Mouse (Mus musculus) urinary bladder, postnatal 36 days (tissue): ENCODE data around the gene 1700031F05Rik.
"Not testable (repeated sequence)": the region's sequence is repeated elsewhere in the genome, so short reads cannot be mapped to it uniquely, and the experiment has no call there.

Source experiments
- DNase-seq, 2 experiments: peaks; one replicate each; pipeline ENCODE4 v3.0.0; 2022; ENCODE audit warnings: low spot score in 2 of 2, mixed read lengths in 1 of 2

Gene 1700031F05Rik

GRCm38 (mm10) chrX:102867871-102868270 is at the start of gene 1700031F05Rik:
Gene 1700031F05Rik (minus strand): TSS chrX:102867971.
- DNase-seq: no peak

DNA sequence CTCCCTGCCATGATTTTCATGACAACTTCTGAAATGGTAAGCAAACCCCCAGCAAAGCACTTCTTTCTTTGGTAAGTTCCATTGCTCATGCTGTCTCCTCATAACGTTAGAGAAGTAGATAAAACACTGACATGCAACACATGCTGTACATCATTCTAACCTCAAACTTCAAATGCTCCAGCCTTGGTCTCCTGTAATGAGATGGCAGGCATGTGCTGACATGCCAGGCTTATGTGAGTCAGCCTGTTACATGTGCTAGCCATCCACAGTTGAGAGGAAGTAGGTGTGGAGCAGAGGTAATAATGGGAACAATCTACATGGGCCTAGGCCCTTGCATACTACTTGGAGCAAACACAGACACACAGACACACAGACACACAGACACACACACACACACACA is 47.1 kb upstream of the 1700031F05Rik start:
- not testable (repeated sequence) for DNase-seq

DNA sequence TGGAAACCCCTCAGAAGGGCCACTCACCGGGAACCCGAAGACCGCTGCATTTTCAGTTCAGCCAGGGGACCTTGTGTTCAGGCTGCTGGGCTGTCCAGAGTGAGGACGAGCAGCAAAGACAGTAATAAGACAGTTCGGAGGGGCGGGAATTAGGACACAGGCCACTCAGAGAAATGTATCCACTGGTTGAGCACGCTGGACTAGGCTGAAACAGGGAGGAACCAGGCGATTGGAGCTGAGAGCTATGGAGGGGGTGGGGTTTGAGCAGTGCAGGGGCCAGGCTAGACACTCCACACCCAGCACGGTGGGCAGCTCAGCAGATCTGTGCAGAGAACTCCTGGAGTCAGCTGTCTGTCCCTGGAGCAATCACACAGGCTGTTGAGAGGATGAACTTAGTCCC is 40.8 kb upstream of the 1700031F05Rik start, which contains the start of the genes Dmrtc1a and 1700011M02Rik:
Gene Dmrtc1a, minus strand, starts transcription at position 101 of the 400 bp plus-strand sequence.
Gene 1700011M02Rik, plus strand, starts transcription at position 319 of the 400 bp plus-strand sequence.
- not testable (repeated sequence) for DNase-seq

GRCm38 (mm10) chrX:102854516-102854915 is 13.3 kb downstream of the 1700031F05Rik start, which contains the start of gene Dmrtc1c2:
Gene Dmrtc1c2 (minus strand): TSS chrX:102854616.
- DNase-seq: not testable (repeated sequence)

DNA sequence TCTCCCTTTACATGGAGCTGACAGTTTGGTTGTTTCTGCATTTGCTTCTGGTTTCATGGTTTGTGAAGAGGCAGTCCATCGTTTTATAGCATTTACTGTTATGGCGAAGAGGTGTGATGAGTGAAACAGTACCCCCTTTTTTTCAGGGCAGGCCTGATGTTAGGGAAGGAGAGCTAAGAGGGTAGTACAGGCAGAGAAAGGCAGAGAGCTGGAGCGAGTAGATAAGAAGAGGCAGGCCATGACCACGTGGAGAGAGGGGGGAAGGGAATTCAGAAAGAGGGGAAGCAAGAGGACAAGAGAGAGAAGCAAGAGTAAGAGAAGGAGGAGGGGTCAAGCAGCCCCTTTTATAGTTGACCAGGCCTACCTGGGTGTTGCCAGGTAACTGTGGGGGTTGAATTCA is 55.5 kb downstream of the 1700031F05Rik start:
- no peak for DNase-seq
